Mouse (Mus musculus) E14TG2a.4 (cell line): ENCODE results near the gene Pithd1.

Source experiments
- H3K27me3 ChIP-seq: 2 replicates; pipeline ENCODE4 v1.6.1; 2014; ENCODE audit warnings: low read length, control low read depth; ENCODE audit not compliant: insufficient read depth
- H3K36me3 ChIP-seq: 2 replicates; pipeline ENCODE4 v1.6.1; 2014; ENCODE audit warnings: low read length, control low read depth; ENCODE audit not compliant: insufficient read depth
- H3K4me1 ChIP-seq: replicated peaks from 2 replicates; pipeline ENCODE4 v1.6.1; 2014; ENCODE audit warnings: low read depth, low read length, control low read depth
- H3K4me3 ChIP-seq: replicated peaks from 2 replicates; pipeline ENCODE4 v1.5.1; 2014; ENCODE audit warnings: mild to moderate bottlenecking, low read length
- H3K9me3 ChIP-seq: 2 replicates; pipeline ENCODE4 v1.6.1; 2014; ENCODE audit warnings: low read length, control low read depth
- CTCF ChIP-seq: conservative IDR thresholded peaks from 2 replicates; pipeline ENCODE4 v1.5.1; 2014; ENCODE audit warnings: low read length
- NANOG ChIP-seq: IDR thresholded peaks from 2 replicates; pipeline ENCODE4 v1.6.1; 2014; ENCODE audit warnings: borderline replicate concordance, low read length, mixed read lengths
- POU5F1 ChIP-seq: IDR thresholded peaks from 2 replicates; pipeline ENCODE4 v1.6.1; 2014; ENCODE audit warnings: low read length, borderline replicate concordance

The Pithd1 gene

GRCm38 (mm10) chr4:135931832-135932231 lies 55.2 kb downstream of the Pithd1 start:
- H3K27me3 ChIP-seq: no peaks in the 10 kb centered on the region
- peaks cover 67% of the 10 kb centered on the region for H3K36me3 ChIP-seq
- H3K4me1 ChIP-seq: peaks cover 24% of the 10 kb centered on the region
- no peaks in the 10 kb centered on the region for H3K9me3 ChIP-seq
- no peak overlapping the region for H3K4me3 ChIP-seq
- TF ChIP-seq CTCF (peak; percentile 46), NANOG (no peak)

- TF ChIP-seq NANOG (no peak), POU5F1 (no peak), CTCF (no peak)
- peaks cover 36% of the 10 kb centered on the region for H3K4me1 ChIP-seq
- peaks cover 53% of the 10 kb centered on the region for H3K36me3 ChIP-seq
- no peak overlapping the region for H3K4me3 ChIP-seq
- H3K9me3 ChIP-seq: no peaks in the 10 kb centered on the region
- H3K27me3 ChIP-seq: no peaks in the 10 kb centered on the region
Observed at GRCm38 (mm10) chr4:135930239-135930638, 56.8 kb downstream of the Pithd1 start.

- Histone ChIP-seq H3K9me3 (no peaks in the 10 kb centered on the region), H3K27me3 (no peaks in the 10 kb centered on the region), H3K4me3 (no peak overlapping the region), H3K36me3 (peaks cover 57% of the 10 kb centered on the region), H3K4me1 (peaks cover 40% of the 10 kb centered on the region)
- TF ChIP-seq CTCF (no peak), POU5F1 (no peak), NANOG (no peak)
Observed at GRCm38 (mm10) chr4:135929828-135930227, 57.2 kb downstream of the Pithd1 start.

- no peaks in the 10 kb centered on the region for H3K9me3 ChIP-seq
- no peaks in the 10 kb centered on the region for H3K27me3 ChIP-seq
- no peak overlapping the region for H3K4me3 ChIP-seq
- H3K36me3 ChIP-seq: peaks cover 58% of the 10 kb centered on the region
- no peak for TF ChIP-seq CTCF
- no peak for TF ChIP-seq NANOG
- TF ChIP-seq POU5F1: no peak
- H3K4me1 ChIP-seq: peaks cover 45% of the 10 kb centered on the region
Observed at GRCm38 (mm10) chr4:135929405-135929804, 57.7 kb downstream of the Pithd1 start.

- Histone ChIP-seq H3K27me3 (no peaks in the 10 kb centered on the region), H3K36me3 (peaks cover 55% of the 10 kb centered on the region), H3K9me3 (no peaks in the 10 kb centered on the region), H3K4me3 (no peak overlapping the region), H3K4me1 (peaks cover 49% of the 10 kb centered on the region)
- TF ChIP-seq POU5F1 (no peak), NANOG (no peak), CTCF (no peak)
Observed at GRCm38 (mm10) chr4:135928376-135928775, 58.7 kb downstream of the Pithd1 start.

GRCm38 (mm10) chr4:135926861-135927260 lies 60.2 kb downstream of the Pithd1 start:
- Histone ChIP-seq H3K36me3 (peaks cover 50% of the 10 kb centered on the region), H3K9me3 (no peaks in the 10 kb centered on the region), H3K27me3 (no peaks in the 10 kb centered on the region), H3K4me1 (peaks cover 59% of the 10 kb centered on the region), H3K4me3 (peak overlapping the region; percentile 64)
- TF ChIP-seq CTCF: no peak
- TF ChIP-seq POU5F1: no peak
- no peak for TF ChIP-seq NANOG

- H3K9me3 ChIP-seq: no peaks in the 10 kb centered on the region
- TF ChIP-seq NANOG (no peak), POU5F1 (no peak), CTCF (no peak)
- peaks cover 65% of the 10 kb centered on the region for H3K4me1 ChIP-seq
- H3K4me3 ChIP-seq: peak overlapping the region; percentile 64
- H3K36me3 ChIP-seq: peaks cover 46% of the 10 kb centered on the region
- peaks cover 5% of the 10 kb centered on the region; the same call in 1 of the 2 replicates for H3K27me3 ChIP-seq
Observed at GRCm38 (mm10) chr4:135926195-135926808, 60.8 kb downstream of the Pithd1 start.
